Mouse (Mus musculus): ENCODE results near the gene Gm16253.
A peak's percentile ranks its signal among the peaks of the same experiment; 100 is the strongest.

- peak; percentile 17; the same call in 1 of the 2 replicates for TF ChIP-seq POLR2A (IDR thresholded peaks at IDR 0.05; ENCODE audit: insufficient read depth, low read depth, low read length)
- no peak for TF ChIP-seq CTCF (IDR thresholded peaks at IDR 0.05; ENCODE audit: insufficient read depth, low read depth, low read length)
These were observed 20.7 kb downstream of the Gm16253 start for GRCm38 (mm10) chr3:96597435-96597891.
